ENCODE assay signal across 8 mouse cellular contexts in the genomic region with DNA sequence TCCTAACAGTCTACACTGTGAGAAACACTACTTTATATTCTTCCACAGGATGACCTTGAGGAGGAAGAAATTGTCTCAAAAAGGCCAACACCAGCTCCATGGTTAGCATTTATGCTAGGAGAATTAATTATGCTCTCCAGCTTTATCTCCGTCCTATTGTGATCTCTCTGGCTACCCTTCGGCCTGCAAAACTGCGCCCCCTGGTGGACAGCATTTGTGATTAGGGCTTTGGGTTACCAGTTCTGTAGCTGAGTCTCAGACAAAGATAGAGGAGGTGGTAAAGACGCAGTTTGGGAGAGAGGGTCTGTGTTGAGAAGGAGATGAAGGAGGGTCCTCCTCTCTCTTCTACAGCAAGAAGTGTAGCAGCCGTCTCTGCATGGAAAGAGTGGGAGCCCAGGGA. TPM values are rescaled to one million over a fixed set of nuclear protein-coding genes. Genes with fewer than 3 reads are reported as not detected.
A peak's percentile ranks its signal among the peaks of the same experiment; 100 is the strongest.
DNase-seq lines count a peak whose midpoint lies in the region; ATAC-seq lines count a peak whose summit lies in the region.

No protein-coding gene starts in this region.

- peaks cover 3% of the 10 kb centered on the region; the same call in 1 of the 2 replicates for H3K4me1 ChIP-seq in forebrain, embryonic 11.5 days (replicated peaks; ENCODE audit: control insufficient read depth, insufficient read depth, low read length)

- no peak overlapping the region for H3K4me3 ChIP-seq in forebrain, embryonic 11.5 days (ENCODE audit: low read depth, low read length)

- H3K4me2 ChIP-seq in forebrain, embryonic 11.5 days (ENCODE audit: low read depth, low read length, severe bottlenecking) = no peak overlapping the region

- H3K36me3 ChIP-seq in forebrain, embryonic 11.5 days (ENCODE audit: control insufficient read depth, insufficient read depth, low read length) = no peaks in the 10 kb centered on the region
- H3K36me3 ChIP-seq in splenic B cell, adult 2 months (ENCODE audit: control insufficient read depth, insufficient read depth, low read length, poor library complexity, severe bottlenecking) = no peaks in the 10 kb centered on the region

- H3K27me3 ChIP-seq in forebrain, embryonic 11.5 days (ENCODE audit: control insufficient read depth, insufficient read depth, low read length) = 0 out of 2 replicates have a peak, but pooled peaks cover 3% of the 10 kb centered on the region
- no peaks in the 10 kb centered on the region for H3K27me3 ChIP-seq in splenic B cell, adult 2 months (ENCODE audit: control insufficient read depth, insufficient read depth, low read length, poor library complexity, severe bottlenecking)

- no peak overlapping the region for H3K27ac ChIP-seq in forebrain, embryonic 11.5 days (ENCODE audit: low read depth, low read length)

- WGBS in forebrain, embryonic 11.5 days = 10% methylated on average over 5 of the region's 5 CpGs

- peak; percentile 69 for DNase-seq in gastrocnemius, adult 18-20 months (ENCODE audit: low spot score)
- DNase-seq in gastrocnemius, adult 8-10 months (ENCODE audit: low spot score in 2 of 2) = no peak
- peak; percentile 84 to 85 for DNase-seq in B cell, adult 2 months
- peak; percentile 84 for DNase-seq in adrenal gland, postnatal 25 days
- DNase-seq in forebrain, embryonic 11.5 days (ENCODE audit: low spot score) = peak; percentile 88
- peak; percentile 45 to 91 for DNase-seq in kidney, postnatal 36 days
- DNase-seq in mesoderm, embryonic 11.5 days (ENCODE audit: low read depth, low spot score) = peak; percentile 69
- DNase-seq in splenic B cell, adult 2 months (ENCODE audit: low read depth, low spot score) = peak; percentile 83

- 0 out of 2 replicates have a peak, but pooled peaks have one; percentile 36 for ATAC-seq in forebrain, embryonic 11.5 days (replicated peaks; ENCODE audit: low FRiP score)

- H3K9me3 ChIP-seq in forebrain, embryonic 11.5 days (ENCODE audit: control insufficient read depth, low read length) = no peaks in the 10 kb centered on the region

- H3K9ac ChIP-seq in forebrain, embryonic 11.5 days (ENCODE audit: low read length) = no peak overlapping the region

RNA-seq across cellular contexts. Expression of a gene that starts 10.6 kb away (rescaled TPM):
- 100 to 1,000 TPM; 310 to 354 TPM for total RNA-seq in gastrocnemius, adult 18-20 months (2021)
- 100 to 1,000 TPM; 238 to 314 (median 288) TPM for total RNA-seq in gastrocnemius, adult 8-10 months (2022)
- total RNA-seq in adrenal gland, postnatal 25 days (2021) = not detected in 2 replicates
- polyA plus RNA-seq in forebrain, embryonic 11.5 days (2014; fragmentation: Nextera tagmentation; extraction: Ambion mirVana) = 0.65 and 1.1 TPM in 2 replicates

RNA-seq across cellular contexts. Expression of a gene that starts 23.9 kb away (rescaled TPM):
- total RNA-seq in gastrocnemius, adult 18-20 months (2021) = 100 to 1,000 TPM; 152 to 154 TPM
- 100 to 1,000 TPM; 131 to 182 (median 168) TPM for total RNA-seq in gastrocnemius, adult 8-10 months (2022)
- 31.3 and 35.1 TPM in 2 replicates for total RNA-seq in adrenal gland, postnatal 25 days (2021)
- 21.5 and 24.2 TPM in 2 replicates for polyA plus RNA-seq in forebrain, embryonic 11.5 days (2014; fragmentation: Nextera tagmentation; extraction: Ambion mirVana)

RNA-seq across cellular contexts. Expression of a gene that starts 28.6 kb away (rescaled TPM):
- total RNA-seq in gastrocnemius, adult 18-20 months (2021) = under 1 TPM in 1 of 2 experiments, not detected in 1; 0.09 TPM
- total RNA-seq in gastrocnemius, adult 8-10 months (2022) = not detected
- total RNA-seq in adrenal gland, postnatal 25 days (2021) = not detected in 2 replicates
- polyA plus RNA-seq in forebrain, embryonic 11.5 days (2014; fragmentation: Nextera tagmentation; extraction: Ambion mirVana) = 0.47 and 0.65 TPM in 2 replicates

RNA-seq across cellular contexts. Expression of a gene that starts 46.3 kb away (rescaled TPM):
- total RNA-seq in gastrocnemius, adult 18-20 months (2021) = 1 to 10 TPM; 3.3 to 4.3 TPM
- total RNA-seq in gastrocnemius, adult 8-10 months (2022) = 1 to 10 TPM; 4.0 to 5.8 (median 4.6) TPM
- total RNA-seq in adrenal gland, postnatal 25 days (2021) = 0.95 and 2.2 TPM in 2 replicates
- 0.25 TPM in 1 of 2 replicates, not detected in the other for polyA plus RNA-seq in forebrain, embryonic 11.5 days (2014; fragmentation: Nextera tagmentation; extraction: Ambion mirVana)

Comparison
In these comparisons a context has a peak if more than half of its experiments do, and no peak if none do; other contexts are left out.
1. DNase-seq: peak in gastrocnemius, adult 18-20 months (single experiment), B cell, adult 2 months (2 of 2), adrenal gland, postnatal 25 days (single experiment), forebrain, embryonic 11.5 days (single experiment), kidney, postnatal 36 days (2 of 2), mesoderm, embryonic 11.5 days (single experiment) and splenic B cell, adult 2 months (single experiment); none in gastrocnemius, adult 8-10 months (0 of 2).
2. RNA of a gene that starts 10.6 kb away (total RNA-seq): 310 to 354 TPM in gastrocnemius, adult 18-20 months and 238 to 314 TPM in gastrocnemius, adult 8-10 months; not detected in adrenal gland, postnatal 25 days; every median in the first group is over 100 times any median in the second.